Mouse (Mus musculus) liver, postnatal 0 days (tissue): ENCODE data around the gene Gjc1. TPM values are rescaled to one million over a fixed set of nuclear protein-coding genes. Genes with fewer than 3 reads are reported as not detected.

Experiments
- ATAC-seq: fragments of 200-750 bp; cut with Nextera tagmentation; 2 replicates; pipeline ENCODE4 v1.8.0; 2017; ENCODE audit warnings: mild to moderate bottlenecking, moderate library complexity
- DNase-seq: peaks from one replicate; pipeline ENCODE4 v3.0.0-alpha.2; 2016
- H3K27ac ChIP-seq: fragments of 300-500 bp; sonication (generic); 2 replicates; pipeline ENCODE4 v1.5.1; 2014; ENCODE audit warnings: antibody characterized with exemption, moderate library complexity, mild to moderate bottlenecking, low read depth
- H3K27me3 ChIP-seq: fragments of 300-500 bp; sonication (generic); 2 replicates; pipeline ENCODE4 v1.6.1; 2014; ENCODE audit warnings: low read length, control low read depth, mixed read lengths; ENCODE audit not compliant: insufficient read depth
- H3K36me3 ChIP-seq: fragments of 300-500 bp; sonication (generic); replicated peaks from 2 replicates; pipeline ENCODE4 v1.6.1; 2014; ENCODE audit warnings: mild to moderate bottlenecking, control low read depth, low read length, moderate library complexity, mixed read lengths; ENCODE audit not compliant: insufficient read depth
- H3K4me1 ChIP-seq: fragments of 300-500 bp; sonication (generic); 2 replicates; pipeline ENCODE4 v1.6.1; 2014; ENCODE audit warnings: antibody characterized with exemption, mild to moderate bottlenecking, control low read depth; ENCODE audit not compliant: insufficient read depth
- H3K4me2 ChIP-seq: fragments of 300-500 bp; sonication (generic); 2 replicates; pipeline ENCODE4 v1.6.1; 2014; ENCODE audit warnings: low read depth, mild to moderate bottlenecking, low read length, moderate library complexity, mixed read lengths
- H3K4me3 ChIP-seq: fragments of 300-500 bp; sonication (generic); 2 replicates; pipeline ENCODE4 v1.5.1; 2014; ENCODE audit warnings: low read depth, low read length
- H3K9ac ChIP-seq: fragments of 300-500 bp; sonication (generic); replicated peaks from 2 replicates; pipeline ENCODE4 v1.6.1; 2014; ENCODE audit warnings: mild to moderate bottlenecking, moderate library complexity
- H3K9me3 ChIP-seq: fragments of 300-500 bp; sonication (generic); 2 replicates; pipeline ENCODE4 v1.6.1; 2016; ENCODE audit warnings: mild to moderate bottlenecking, control low read depth, low read length, mixed read lengths
- CTCF ChIP-seq: sonication (generic); IDR thresholded peaks from 2 replicates; pipeline ENCODE4 v1.5.1; 2016; ENCODE audit warnings: antibody characterized with exemption, low read depth
- EP300 ChIP-seq: IDR thresholded peaks from 2 replicates; pipeline ENCODE4 v1.6.1; 2016; ENCODE audit warnings: antibody characterized with exemption, low read depth, mild to moderate bottlenecking
- WGBS: fragments of 180-500 bp; shearing (Covaris S2); extraction: QIAGEN DNeasy Blood & Tissue Kit; methylation state at CpG from one replicate; pipeline ENCODE4 v1.1.7; 2014; ENCODE audit not compliant: insufficient replicate concordance; 5-methylcytosine and 5-hydroxymethylcytosine counted together
- polyA plus RNA-seq: library from polyadenylated mRNA; unstranded; fragments of >200 nt; fragmentation: Nextera tagmentation; extraction: Ambion mirVana; gene quantifications from 2 replicates; pipeline ENCODE4 v1.2.1, GENCODE M21; 2015

Gene Gjc1
- polyA plus RNA-seq, 1 experiment from 2014 or later = 1.4 TPM

DNA sequence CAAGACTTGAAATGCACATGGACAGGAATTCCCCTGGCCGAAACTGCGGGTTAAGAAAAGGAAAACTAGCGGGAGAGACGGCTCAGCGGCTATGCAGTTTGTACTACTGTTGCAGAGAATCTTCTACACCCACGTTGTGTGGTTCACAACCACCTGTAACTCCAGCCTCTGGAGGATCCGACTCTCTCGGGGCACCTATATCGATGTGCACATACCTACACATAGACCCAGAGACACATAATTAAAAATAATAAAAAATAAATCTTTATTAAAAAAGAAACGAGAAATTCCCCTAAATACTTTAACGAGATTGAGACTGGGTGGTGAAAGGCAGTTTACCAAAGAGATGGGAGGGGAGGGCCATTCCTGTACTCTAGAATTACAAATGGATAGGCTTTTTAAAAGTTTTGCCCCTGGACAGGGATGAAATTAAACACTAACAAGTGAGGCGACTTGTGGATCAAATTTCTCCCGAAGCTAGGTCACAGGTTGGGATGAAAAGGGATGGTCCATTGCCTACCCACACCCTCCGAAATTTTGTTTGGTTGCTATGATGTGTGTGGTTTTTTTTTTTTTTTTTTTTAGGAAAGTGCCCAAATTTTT, 384 bp upstream of the Gjc1 start:
- no peak for DNase-seq
- Histone ChIP-seq H3K9ac (no peak overlapping the region), H3K27me3 (peaks cover 61% of the 10 kb centered on the region), H3K4me2 (no peak overlapping the region), H3K4me3 (peak overlapping the region; percentile 49; the same call in 1 of the 2 replicates), H3K36me3 (no peaks in the 10 kb centered on the region), H3K4me1 (peaks cover 7% of the 10 kb centered on the region), H3K27ac (no peak overlapping the region), H3K9me3 (no peaks in the 10 kb centered on the region)
- no peak for TF ChIP-seq CTCF
- TF ChIP-seq EP300 = no peak
- 9% methylated on average over 14 of the region's 14 CpGs for WGBS
- no peak for ATAC-seq

DNA sequence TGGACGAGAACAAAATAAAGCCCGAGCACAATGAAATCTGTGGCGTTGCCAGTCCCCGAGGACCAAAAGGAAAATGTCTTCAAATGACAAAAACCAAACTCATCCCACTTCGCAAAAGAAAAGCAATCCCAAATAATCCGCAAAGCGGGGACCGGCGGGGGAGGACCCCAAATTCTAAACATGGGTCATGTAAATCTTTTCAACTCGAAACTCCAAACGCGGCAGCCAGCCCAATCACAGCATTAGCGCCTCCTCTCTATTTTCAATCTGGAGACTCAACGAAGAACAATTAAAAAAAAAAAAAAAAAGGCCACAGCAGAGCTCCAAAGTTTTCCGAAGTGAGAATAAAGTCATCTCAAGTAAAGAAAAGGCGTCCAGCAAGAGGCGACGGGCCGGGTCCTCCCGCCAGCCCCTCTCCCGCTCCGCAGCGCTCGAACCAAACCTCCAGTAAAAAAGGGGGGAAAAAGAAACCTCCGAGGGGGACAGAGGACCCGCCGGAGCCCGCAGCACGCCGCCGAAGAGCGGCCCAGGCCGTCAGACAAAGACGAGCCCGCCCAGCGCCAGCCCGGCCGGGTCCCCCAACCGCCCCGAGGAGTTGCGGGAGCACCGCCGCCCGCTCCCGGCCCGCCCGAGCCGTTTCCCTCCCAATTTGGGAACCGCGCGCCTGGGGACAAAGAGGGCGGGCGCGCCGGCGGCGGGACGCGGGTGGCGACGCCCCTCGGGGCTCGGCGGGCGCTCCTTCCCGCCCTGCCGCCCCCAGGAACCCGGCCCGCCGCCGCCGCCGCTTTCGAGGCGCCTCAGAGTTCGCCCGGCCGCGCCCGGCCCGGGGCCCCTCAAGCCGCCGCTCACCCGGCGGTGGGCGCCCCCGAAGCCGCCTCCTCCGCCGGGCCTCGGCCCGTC, 1.1 kb downstream of the Gjc1 start:
- Histone ChIP-seq H3K9ac (peak overlapping the region; percentile 31), H3K27ac (0 out of 2 replicates have a peak overlapping the region, but pooled peaks have one; percentile 31), H3K4me1 (peaks cover 7% of the 10 kb centered on the region), H3K36me3 (no peaks in the 10 kb centered on the region), H3K9me3 (no peaks in the 10 kb centered on the region), H3K4me2 (peak overlapping the region; percentile 70), H3K27me3 (peaks cover 61% of the 10 kb centered on the region), H3K4me3 (peak overlapping the region; percentile 49)
- ATAC-seq = no peak
- DNase-seq = peak; percentile 24
- TF ChIP-seq CTCF (no peak), EP300 (no peak)
- under 1% methylated on average over 40 of the region's 92 CpGs for WGBS

- Histone ChIP-seq H3K4me2 (no peak overlapping the region), H3K27me3 (peaks cover 39% of the 10 kb centered on the region), H3K9ac (no peak overlapping the region), H3K9me3 (no peaks in the 10 kb centered on the region), H3K27ac (no peak overlapping the region), H3K4me3 (no peak overlapping the region), H3K4me1 (peaks cover 7% of the 10 kb centered on the region), H3K36me3 (no peaks in the 10 kb centered on the region)
- no peak for TF ChIP-seq CTCF
- DNase-seq = no peak
- ATAC-seq = no peak
Measured at GRCm38 (mm10) chr11:102814881-102815280, 4.6 kb downstream of the Gjc1 start.

DNA sequence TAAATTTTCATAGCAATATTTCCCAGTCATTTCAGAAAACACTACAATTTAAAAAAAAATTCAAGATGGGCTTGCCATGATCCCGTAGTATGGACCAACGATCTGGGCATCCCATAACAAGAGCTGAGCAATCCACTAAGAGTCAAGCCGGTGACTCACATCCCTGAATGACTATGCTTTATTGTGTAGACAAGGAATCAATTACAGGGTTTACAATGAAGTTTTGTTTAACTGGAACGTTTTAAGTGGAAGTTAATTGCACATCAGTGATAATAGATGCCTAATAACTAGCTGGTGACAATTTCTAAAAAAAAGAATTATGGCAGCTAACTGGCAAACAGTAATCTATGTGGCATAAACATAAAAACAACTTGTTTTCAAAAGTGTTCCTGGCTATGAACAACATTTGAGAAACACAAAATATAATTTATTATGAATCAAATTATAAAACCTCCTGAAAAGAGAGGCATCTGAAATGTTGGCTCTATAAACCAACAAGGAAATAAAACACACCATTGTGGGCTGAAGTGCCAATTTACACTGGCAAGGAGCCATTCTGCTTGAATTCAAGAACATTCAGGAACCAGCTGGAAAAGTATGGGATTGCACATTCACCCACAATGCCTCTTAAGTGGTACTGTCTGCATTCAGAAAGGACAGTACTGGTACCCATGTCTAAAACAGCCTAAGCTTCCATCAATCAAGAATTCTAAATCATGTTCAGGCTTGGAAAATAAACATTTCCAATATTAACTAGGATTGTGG, 8.6 kb downstream of the Gjc1 start:
- Histone ChIP-seq H3K36me3 (no peaks in the 10 kb centered on the region), H3K4me3 (no peak overlapping the region), H3K27me3 (peaks cover 3% of the 10 kb centered on the region; the same call in 1 of the 2 replicates), H3K4me1 (no peaks in the 10 kb centered on the region), H3K4me2 (no peak overlapping the region), H3K9me3 (no peaks in the 10 kb centered on the region), H3K27ac (no peak overlapping the region), H3K9ac (no peak overlapping the region)
- TF ChIP-seq EP300 = no peak
- no peak for TF ChIP-seq CTCF
- 57% methylated on average over 4 of the region's 4 CpGs for WGBS
- no peak for DNase-seq
- ATAC-seq = no peak

- Histone ChIP-seq H3K9me3 (no peaks in the 10 kb centered on the region), H3K27ac (no peak overlapping the region), H3K4me3 (no peak overlapping the region), H3K9ac (no peak overlapping the region), H3K36me3 (no peaks in the 10 kb centered on the region), H3K4me1 (no peaks in the 10 kb centered on the region), H3K27me3 (no peaks in the 10 kb centered on the region), H3K4me2 (no peak overlapping the region)
- no peak for DNase-seq
- WGBS = 42% methylated on average over 5 of the region's 5 CpGs
- no peak for TF ChIP-seq CTCF
- TF ChIP-seq EP300 = no peak
- no peak for ATAC-seq
Measured at GRCm38 (mm10) chr11:102808246-102808645, 11.3 kb downstream of the Gjc1 start.

DNA sequence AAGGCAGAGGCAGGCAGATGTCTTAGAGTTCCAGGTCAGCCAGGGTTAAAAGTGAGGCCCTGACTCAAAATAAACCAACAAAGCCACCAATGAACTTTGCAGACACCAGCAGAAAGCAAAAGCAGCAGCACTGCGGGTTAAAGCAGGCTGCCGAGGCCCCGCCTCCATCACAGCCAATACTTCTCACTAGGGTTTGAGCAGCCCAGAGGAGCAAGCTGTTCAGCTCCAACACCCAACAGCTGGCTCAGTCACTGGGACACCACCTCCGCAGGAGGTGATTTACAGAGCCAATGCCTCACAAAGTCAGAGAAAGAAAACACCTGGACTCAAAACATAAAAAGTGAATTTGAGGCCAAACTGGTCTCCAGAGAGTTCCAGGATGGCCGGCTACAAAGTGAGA, 16.0 kb downstream of the Gjc1 start:
- no peaks in the 10 kb centered on the region for H3K27me3 ChIP-seq
- ATAC-seq (no peak), DNase-seq (no peak)
- H3K4me3 ChIP-seq = no peak overlapping the region
- WGBS = 77% methylated on average over 5 of the region's 5 CpGs
- no peak overlapping the region for H3K9ac ChIP-seq
- H3K9me3 ChIP-seq = no peaks in the 10 kb centered on the region
- H3K27ac ChIP-seq = no peak overlapping the region
- H3K4me1 ChIP-seq = no peaks in the 10 kb centered on the region
- no peak overlapping the region for H3K4me2 ChIP-seq
- TF ChIP-seq EP300 (no peak), CTCF (no peak)
- H3K36me3 ChIP-seq = no peaks in the 10 kb centered on the region
